Mouse (Mus musculus) lung, postnatal 0 days (tissue): Measurements from ENCODE around the gene Fam186b. TPM values are rescaled to one million over a fixed set of nuclear protein-coding genes. Genes with fewer than 3 reads are reported as not detected.

Source experiments
- ATAC-seq: fragments of 200-750 bp; cut with Nextera tagmentation; 2 replicates; pipeline ENCODE4 v1.8.0; 2017; ENCODE audit warnings: moderate library complexity
- DNase-seq: peaks from one replicate; pipeline ENCODE4 v3.0.0-alpha.2; 2016; ENCODE audit warnings: low spot score
- H3K27ac ChIP-seq: fragments of 300-500 bp; sonication (generic); 2 replicates; pipeline ENCODE4 v1.5.1; 2014; ENCODE audit warnings: antibody characterized with exemption, mild to moderate bottlenecking, low read length, mixed read lengths
- H3K27me3 ChIP-seq: fragments of 300-500 bp; sonication (generic); replicated peaks from 2 replicates; pipeline ENCODE4 v1.6.1; 2014; ENCODE audit warnings: low read length, mixed read lengths; ENCODE audit not compliant: insufficient read depth
- H3K36me3 ChIP-seq: fragments of 300-500 bp; sonication (generic); 2 replicates; pipeline ENCODE4 v1.6.1; 2014; ENCODE audit warnings: low read length, mixed read lengths; ENCODE audit not compliant: insufficient read depth
- H3K4me1 ChIP-seq: fragments of 300-500 bp; sonication (generic); 2 replicates; pipeline ENCODE4 v1.6.1; 2014; ENCODE audit warnings: antibody characterized with exemption, low read depth, low read length, mixed read lengths; ENCODE audit not compliant: insufficient read depth
- H3K4me2 ChIP-seq: fragments of 300-500 bp; sonication (generic); replicated peaks from 2 replicates; pipeline ENCODE4 v1.6.1; 2014; ENCODE audit warnings: low read depth, mild to moderate bottlenecking, low read length, moderate library complexity, mixed read lengths
- H3K4me3 ChIP-seq: fragments of 300-500 bp; sonication (generic); 2 replicates; pipeline ENCODE4 v1.5.1; 2014; ENCODE audit warnings: low read depth, low read length
- H3K9ac ChIP-seq: fragments of 300-500 bp; sonication (generic); replicated peaks from 2 replicates; pipeline ENCODE4 v1.6.1; 2014; ENCODE audit warnings: low read depth, mild to moderate bottlenecking
- H3K9me3 ChIP-seq: fragments of 300-500 bp; sonication (generic); 2 replicates; pipeline ENCODE4 v1.6.1; 2016; ENCODE audit warnings: low read length, mixed read lengths
- CTCF ChIP-seq: IDR thresholded peaks from 2 replicates; pipeline ENCODE4 v1.5.1; 2016; ENCODE audit warnings: antibody characterized with exemption, mild to moderate bottlenecking
- EP300 ChIP-seq: IDR thresholded peaks from 2 replicates; pipeline ENCODE4 v1.6.1; 2016; ENCODE audit warnings: antibody characterized with exemption, mild to moderate bottlenecking, control low read depth
- WGBS: fragments of 180-500 bp; shearing (Covaris S2); extraction: QIAGEN DNeasy Blood & Tissue Kit; methylation state at CpG from one replicate; pipeline ENCODE4 v1.1.7; 2014; 5-methylcytosine and 5-hydroxymethylcytosine counted together
- polyA plus RNA-seq: library from polyadenylated mRNA; unstranded; fragments of >200 nt; fragmentation: Nextera tagmentation; extraction: Ambion mirVana; gene quantifications from 2 replicates; pipeline ENCODE4 v1.2.1, GENCODE M21; 2015

Fam186b gene
- polyA plus RNA-seq, 1 experiment from 2014 or later: not detected

- H3K27ac ChIP-seq: no peak overlapping the region
- H3K36me3 ChIP-seq: no peaks in the 10 kb centered on the region
- ATAC-seq (no peak), DNase-seq (no peak)
- no peak overlapping the region for H3K4me3 ChIP-seq
- no peak for TF ChIP-seq CTCF
- no peak for TF ChIP-seq EP300
- no peaks in the 10 kb centered on the region for H3K9me3 ChIP-seq
- H3K27me3 ChIP-seq: 0 out of 2 replicates have a peak, but pooled peaks cover 6% of the 10 kb centered on the region
- 50% methylated on average over 17 of the region's 17 CpGs for WGBS
- H3K9ac ChIP-seq: no peak overlapping the region
- no peak overlapping the region for H3K4me2 ChIP-seq
- H3K4me1 ChIP-seq: no peaks in the 10 kb centered on the region
Measured at GRCm38 (mm10) chr15:99233719-99234118, 62.0 kb downstream of the Fam186b start.

GRCm38 (mm10) chr15:99231998-99232397 is 63.7 kb downstream of the Fam186b start:
- no peak overlapping the region for H3K9ac ChIP-seq
- TF ChIP-seq CTCF (no peak), EP300 (no peak)
- no peaks in the 10 kb centered on the region for H3K4me1 ChIP-seq
- no peak overlapping the region for H3K27ac ChIP-seq
- 0 out of 2 replicates have a peak, but pooled peaks cover 11% of the 10 kb centered on the region for H3K27me3 ChIP-seq
- no peak overlapping the region for H3K4me3 ChIP-seq
- H3K9me3 ChIP-seq: no peaks in the 10 kb centered on the region
- WGBS: 63% methylated on average over 10 of the region's 10 CpGs
- ATAC-seq (no peak), DNase-seq (no peak)
- H3K36me3 ChIP-seq: no peaks in the 10 kb centered on the region
- H3K4me2 ChIP-seq: no peak overlapping the region

GRCm38 (mm10) chr15:99226090-99226489 is 69.6 kb downstream of the Fam186b start:
- Histone ChIP-seq H3K9me3 (no peaks in the 10 kb centered on the region), H3K4me1 (peaks cover 8% of the 10 kb centered on the region; the same call in 1 of the 2 replicates), H3K36me3 (no peaks in the 10 kb centered on the region), H3K4me2 (no peak overlapping the region), H3K4me3 (no peak overlapping the region), H3K27me3 (peaks cover 54% of the 10 kb centered on the region), H3K27ac (no peak overlapping the region), H3K9ac (no peak overlapping the region)
- 28% methylated on average over 14 of the region's 14 CpGs for WGBS
- TF ChIP-seq CTCF (no peak), EP300 (no peak)
- DNase-seq (no peak), ATAC-seq (no peak)

- WGBS: 2% methylated on average over 21 of the region's 22 CpGs
- H3K4me2 ChIP-seq: peak overlapping the region; percentile 83; the same call in 1 of the 2 replicates
- TF ChIP-seq CTCF: no peak
- TF ChIP-seq EP300: no peak
- H3K27me3 ChIP-seq: peaks cover 54% of the 10 kb centered on the region
- H3K4me1 ChIP-seq: peaks cover 8% of the 10 kb centered on the region; the same call in 1 of the 2 replicates
- H3K36me3 ChIP-seq: no peaks in the 10 kb centered on the region
- ATAC-seq (peak; percentile 10; the same call in 1 of the 2 replicates), DNase-seq (peak; percentile 28)
- H3K9me3 ChIP-seq: no peaks in the 10 kb centered on the region
- no peak overlapping the region for H3K27ac ChIP-seq
- H3K4me3 ChIP-seq: peak overlapping the region; percentile 45; the same call in 1 of the 2 replicates
- no peak overlapping the region for H3K9ac ChIP-seq
Measured at GRCm38 (mm10) chr15:99225081-99225810, 70.4 kb downstream of the Fam186b start.

GRCm38 (mm10) chr15:99224208-99224911 is 71.3 kb downstream of the Fam186b start, which contains the start of gene Kcnh3:
Gene Kcnh3 (plus strand): TSS chr15:99224861.
- 2% methylated on average over 43 of the region's 66 CpGs for WGBS
- no peaks in the 10 kb centered on the region for H3K9me3 ChIP-seq
- ATAC-seq: peak; percentile 65
- H3K4me2 ChIP-seq: peak within 1 kb of the TSS; percentile 83
- H3K36me3 ChIP-seq: no peaks in the 10 kb centered on the region
- TF ChIP-seq EP300 (no peak), CTCF (no peak)
- no peak within 1 kb of the TSS for H3K27ac ChIP-seq
- peaks cover 8% of the 10 kb centered on the region; the same call in 1 of the 2 replicates for H3K4me1 ChIP-seq
- H3K9ac ChIP-seq: no peak within 1 kb of the TSS
- H3K4me3 ChIP-seq: peak within 1 kb of the TSS; percentile 45
- peaks cover 55% of the 10 kb centered on the region for H3K27me3 ChIP-seq
- peak; percentile 65 for DNase-seq

- H3K4me2 ChIP-seq: peak overlapping the region; percentile 83
- peak overlapping the region; percentile 45 for H3K4me3 ChIP-seq
- no peaks in the 10 kb centered on the region for H3K9me3 ChIP-seq
- no peak overlapping the region for H3K9ac ChIP-seq
- H3K27ac ChIP-seq: no peak overlapping the region
- WGBS: under 1% methylated on average over 40 of the region's 46 CpGs
- 0 out of 2 replicates have a peak, but pooled peaks have one; percentile 13 for ATAC-seq
- peaks cover 8% of the 10 kb centered on the region; the same call in 1 of the 2 replicates for H3K4me1 ChIP-seq
- H3K27me3 ChIP-seq: peaks cover 55% of the 10 kb centered on the region
- DNase-seq: peak; percentile 41
- TF ChIP-seq EP300 (no peak), CTCF (no peak)
- no peaks in the 10 kb centered on the region for H3K36me3 ChIP-seq
Measured at GRCm38 (mm10) chr15:99223585-99224207, 72.0 kb downstream of the Fam186b start.
